Mouse (Mus musculus) liver, adult 2 months (tissue): ENCODE measurements around the gene Coro1c. TPM values are rescaled to one million over a fixed set of nuclear protein-coding genes. Genes with fewer than 3 reads are reported as not detected.

ENCODE experiments used
- DNase-seq: peaks from one replicate; pipeline ENCODE4 v3.0.0-alpha.2; 2011; ENCODE audit warnings: low read depth, low spot score; ENCODE audit errors: extremely low read depth
- H3K27ac ChIP-seq: fragments of 200-500 bp; replicated peaks from 2 replicates; pipeline ENCODE4 v1.5.1; 2012; ENCODE audit warnings: low read depth, mild to moderate bottlenecking, control low read depth, inconsistent platforms, low read length; ENCODE audit not compliant: insufficient read depth
- H3K27me3 ChIP-seq: fragments of 200-500 bp; 2 replicates; pipeline ENCODE4 v1.6.1; 2012; ENCODE audit warnings: mild to moderate bottlenecking, moderate library complexity, low read length, inconsistent platforms; ENCODE audit not compliant: control insufficient read depth, insufficient read depth
- H3K36me3 ChIP-seq: fragments of 200-500 bp; 2 replicates; pipeline ENCODE4 v1.6.1; 2012; ENCODE audit warnings: low read length, inconsistent platforms; ENCODE audit not compliant: control insufficient read depth, insufficient read depth
- H3K4me1 ChIP-seq: fragments of 200-500 bp; 2 replicates; pipeline ENCODE4 v1.6.1; 2011; ENCODE audit warnings: low read length; ENCODE audit not compliant: control insufficient read depth, insufficient read depth
- H3K4me3 ChIP-seq: fragments of 200-500 bp; 2 replicates; pipeline ENCODE4 v1.5.1; 2011; ENCODE audit warnings: low read depth, mild to moderate bottlenecking, control low read depth, low read length, moderate library complexity; ENCODE audit not compliant: insufficient read depth
- H3K79me2 ChIP-seq: fragments of 200-500 bp; 2 replicates; pipeline ENCODE4 v1.6.1; 2012; ENCODE audit warnings: inconsistent platforms, mild to moderate bottlenecking, low read length, moderate library complexity; ENCODE audit not compliant: control insufficient read depth, insufficient read depth
- H3K9ac ChIP-seq: fragments of 200-500 bp; 2 replicates; pipeline ENCODE4 v1.6.1; 2012; ENCODE audit warnings: low read depth, mild to moderate bottlenecking, control low read depth, inconsistent platforms, low read length
- CTCF ChIP-seq: fragments of 200-500 bp; IDR thresholded peaks from 2 replicates; pipeline ENCODE4 v1.5.1; 2011; ENCODE audit warnings: low read depth, low read length, control low read depth
- POLR2A ChIP-seq: fragments of 200-500 bp; IDR thresholded peaks from 2 replicates; pipeline ENCODE4 v1.6.1; 2011; ENCODE audit warnings: low read length, control low read depth; ENCODE audit not compliant: insufficient read depth; ENCODE audit errors: extremely low read depth
- WGBS: fragments of 180-500 bp; shearing (Covaris S2); methylation state at CpG from one replicate; pipeline ENCODE4 v1.1.7; 2018; 5-methylcytosine and 5-hydroxymethylcytosine counted together
- polyA plus RNA-seq: library from polyadenylated mRNA; depleted of rRNA; stranded (reverse); fragments of >200 nt; gene quantifications from 2 replicates; pipeline ENCODE4 v1.2.3, GENCODE M21; 2012
- total RNA-seq: library from RNA; depleted of rRNA; stranded (reverse); fragments of >200 nt; gene quantifications from 2 replicates; pipeline ENCODE4 v1.2.3, GENCODE M21; 2014

Gene Coro1c
- total and polyA plus RNA-seq, 2 experiments = 11.8 to 13.6 TPM

DNA sequence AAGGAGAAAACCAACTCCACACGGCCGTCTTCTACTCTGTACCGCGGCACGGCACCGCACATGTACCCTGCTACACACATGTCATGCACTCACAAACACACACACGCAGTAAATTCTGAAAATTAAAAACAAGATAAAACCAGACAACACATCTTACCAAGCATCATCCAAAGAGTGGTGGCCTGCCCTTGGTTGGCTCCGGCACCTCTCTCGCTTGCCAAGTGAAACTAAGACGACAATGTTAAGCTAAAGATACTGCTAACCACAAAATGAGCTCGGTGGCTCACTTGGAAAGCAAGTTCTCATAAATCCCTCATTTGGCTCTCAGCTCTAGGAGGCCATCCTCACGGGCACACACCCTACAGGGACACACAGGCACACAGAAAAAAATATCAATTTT lies 9.0 kb downstream of the Coro1c start:
- H3K27me3 ChIP-seq = no peaks in the 10 kb centered on the region
- H3K4me1 ChIP-seq = peaks cover 5% of the 10 kb centered on the region; the same call in 1 of the 2 replicates
- H3K27ac ChIP-seq = no peak overlapping the region
- DNase-seq = no peak
- H3K9ac ChIP-seq = no peak overlapping the region
- peaks cover 58% of the 10 kb centered on the region for H3K79me2 ChIP-seq
- TF ChIP-seq CTCF (no peak), POLR2A (no peak)
- WGBS = 75% methylated on average over 12 of the region's 12 CpGs
- H3K4me3 ChIP-seq = no peak overlapping the region
- H3K36me3 ChIP-seq = no peaks in the 10 kb centered on the region

DNA sequence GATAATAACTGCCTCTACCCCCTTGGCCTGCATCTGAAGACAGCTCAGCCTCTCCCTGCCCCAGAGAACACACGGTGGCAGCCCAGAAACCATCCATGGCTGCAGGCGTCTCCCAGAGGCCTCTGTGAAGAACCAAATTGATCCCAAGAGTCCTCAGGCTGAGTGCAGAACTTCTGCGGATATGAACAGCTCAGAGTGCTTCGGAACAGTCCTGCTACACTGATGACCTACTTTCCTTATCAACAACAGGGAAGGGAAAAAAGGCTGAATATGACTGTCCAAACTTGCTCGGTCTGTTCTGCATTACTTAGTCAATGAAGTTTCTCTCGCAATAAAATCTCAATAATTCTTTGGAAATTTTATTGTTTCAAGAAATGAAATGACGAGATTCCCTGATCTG lies 16.6 kb downstream of the Coro1c start:
- Histone ChIP-seq H3K4me1 (peaks cover 3% of the 10 kb centered on the region; the same call in 1 of the 2 replicates), H3K27me3 (no peaks in the 10 kb centered on the region), H3K79me2 (peaks cover 20% of the 10 kb centered on the region), H3K4me3 (no peak overlapping the region), H3K36me3 (no peaks in the 10 kb centered on the region), H3K9ac (no peak overlapping the region), H3K27ac (no peak overlapping the region)
- WGBS = 61% methylated on average over 7 of the region's 7 CpGs
- no peak for DNase-seq
- TF ChIP-seq POLR2A (no peak), CTCF (no peak)

DNA sequence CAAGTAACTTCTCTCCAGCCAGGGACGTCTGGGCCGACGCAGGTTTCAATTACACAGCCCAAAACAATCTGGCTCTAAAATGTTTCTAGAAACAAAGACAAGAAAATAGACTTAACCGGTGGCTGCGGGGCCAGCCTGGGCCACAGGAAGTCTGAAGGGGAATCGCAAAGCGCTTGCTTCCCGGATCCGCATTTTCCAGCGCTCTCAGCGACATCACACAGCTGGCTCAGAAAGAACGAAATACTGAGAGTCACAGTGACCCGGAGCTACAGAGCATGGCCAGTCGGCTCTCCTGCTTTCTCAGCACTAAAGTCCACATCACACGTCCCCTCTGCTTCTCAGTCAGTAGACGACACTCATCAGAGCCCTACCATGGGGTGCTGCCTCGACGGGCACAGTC lies 17.7 kb downstream of the Coro1c start:
- no peak for DNase-seq
- Histone ChIP-seq H3K27me3 (no peaks in the 10 kb centered on the region), H3K9ac (no peak overlapping the region), H3K4me1 (peaks cover 3% of the 10 kb centered on the region; the same call in 1 of the 2 replicates), H3K36me3 (no peaks in the 10 kb centered on the region), H3K4me3 (no peak overlapping the region), H3K79me2 (peaks cover 17% of the 10 kb centered on the region), H3K27ac (peak overlapping the region; percentile 38; the same call in 1 of the 2 replicates)
- 74% methylated on average over 18 of the region's 18 CpGs for WGBS
- TF ChIP-seq CTCF = no peak
- no peak for TF ChIP-seq POLR2A

DNA sequence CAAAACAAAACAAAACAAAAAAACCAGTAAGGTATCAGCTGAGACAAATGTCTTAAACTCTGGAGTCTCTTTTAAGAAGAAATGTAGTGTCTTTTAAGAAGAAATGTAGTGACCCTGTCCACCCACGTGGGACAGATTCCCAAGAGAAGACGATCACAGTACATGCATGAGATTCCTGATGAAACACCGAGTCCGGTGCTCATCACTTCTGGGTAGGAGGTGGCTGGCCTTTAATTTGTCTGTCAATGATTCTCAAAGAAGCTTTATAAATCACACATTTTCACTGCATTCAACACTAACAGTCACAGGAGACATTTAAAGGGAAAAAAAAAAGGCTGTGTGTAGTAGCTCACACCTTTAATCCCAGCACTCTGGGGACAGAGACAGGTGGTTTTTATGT lies 18.6 kb downstream of the Coro1c start:
- H3K4me1 ChIP-seq = peaks cover 3% of the 10 kb centered on the region; the same call in 1 of the 2 replicates

DNA sequence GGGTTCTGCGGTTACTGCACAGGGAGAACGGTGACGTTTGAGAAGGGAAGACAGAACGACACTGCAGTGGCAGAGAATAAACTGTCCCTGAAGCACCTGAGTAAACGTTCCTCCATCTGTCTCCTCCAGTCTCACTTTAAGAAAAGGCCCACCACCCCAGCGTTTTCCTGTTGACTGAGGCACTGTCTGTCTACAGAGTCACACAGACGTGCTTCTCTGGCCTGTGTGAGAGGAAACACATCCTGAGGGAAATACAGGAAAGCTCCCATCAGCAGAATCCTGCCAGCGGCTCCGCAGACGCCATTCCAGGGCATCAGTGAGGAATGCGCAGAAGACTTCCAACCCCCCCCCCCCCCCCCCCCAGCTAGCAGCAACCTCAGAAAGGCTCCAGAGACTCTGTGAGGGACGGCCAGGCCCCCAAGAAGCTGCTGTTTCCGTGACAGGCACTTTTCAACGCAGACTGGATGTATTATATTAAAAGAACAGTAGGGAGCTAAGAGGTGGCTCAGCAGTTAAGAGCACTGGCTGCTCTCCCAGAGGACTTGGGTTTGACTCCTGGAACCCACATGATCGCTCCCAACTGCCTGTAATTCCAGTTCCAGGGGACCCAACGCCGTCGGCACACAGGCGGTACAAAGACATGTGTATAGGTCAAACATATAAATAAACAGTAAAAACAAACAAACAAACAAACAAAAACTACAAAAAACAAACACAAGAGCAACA lies 19.2 kb downstream of the Coro1c start:
- peaks cover 11% of the 10 kb centered on the region; the same call in 1 of the 2 replicates for H3K79me2 ChIP-seq
- H3K4me3 ChIP-seq = no peak overlapping the region
- H3K9ac ChIP-seq = no peak overlapping the region; the same call in 1 of the 2 replicates
- WGBS = 59% methylated on average over 19 of the region's 19 CpGs
- peak overlapping the region; percentile 57 for H3K27ac ChIP-seq
- no peaks in the 10 kb centered on the region for H3K27me3 ChIP-seq
- TF ChIP-seq POLR2A (no peak), CTCF (no peak)
- peaks cover 3% of the 10 kb centered on the region; the same call in 1 of the 2 replicates for H3K4me1 ChIP-seq
- no peak for DNase-seq
- no peaks in the 10 kb centered on the region for H3K36me3 ChIP-seq

More for the DNA sequence above, 18.6 kb downstream of the Coro1c start:
- Histone ChIP-seq H3K27ac (no peak overlapping the region), H3K4me3 (no peak overlapping the region), H3K9ac (no peak overlapping the region), H3K36me3 (no peaks in the 10 kb centered on the region), H3K79me2 (peaks cover 15% of the 10 kb centered on the region; the same call in 1 of the 2 replicates), H3K27me3 (no peaks in the 10 kb centered on the region)
- DNase-seq = no peak
- 48% methylated on average over 4 of the region's 4 CpGs for WGBS
- TF ChIP-seq POLR2A = no peak
- no peak for TF ChIP-seq CTCF

DNA sequence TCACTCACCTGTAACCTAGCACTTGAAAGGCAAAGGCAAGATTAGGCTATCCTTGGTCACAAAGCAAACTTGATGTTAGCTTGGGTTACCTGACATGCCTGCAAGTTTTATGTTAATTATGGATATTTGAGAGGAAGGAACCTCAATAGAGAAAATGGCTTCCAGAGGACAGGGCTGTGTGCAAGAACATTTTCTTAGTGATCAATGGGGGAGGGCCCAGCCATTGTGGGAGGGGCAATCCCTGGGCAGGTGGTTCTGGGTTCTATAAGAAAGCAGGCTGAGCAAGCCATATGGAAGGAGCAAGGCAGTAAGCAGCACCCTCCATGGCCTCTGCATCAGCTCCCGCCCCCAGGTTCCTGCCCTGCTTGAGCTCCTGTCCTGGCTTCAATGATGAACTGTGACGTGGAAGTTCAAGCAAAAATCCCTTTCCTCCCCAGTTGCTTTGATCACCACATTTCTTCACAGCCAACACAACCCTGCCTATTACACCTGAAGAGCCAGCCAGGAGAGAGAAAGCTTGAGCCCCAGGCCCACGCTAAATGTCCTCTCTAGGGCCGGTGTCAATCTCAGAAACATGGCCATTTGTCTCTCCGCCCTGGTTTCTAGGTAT lies 20.3 kb downstream of the Coro1c start:
- no peak for DNase-seq
- Histone ChIP-seq H3K9ac (no peak overlapping the region), H3K36me3 (no peaks in the 10 kb centered on the region), H3K27ac (peak overlapping the region; percentile 57; the same call in 1 of the 2 replicates), H3K4me3 (no peak overlapping the region), H3K27me3 (no peaks in the 10 kb centered on the region), H3K79me2 (peaks cover 7% of the 10 kb centered on the region; the same call in 1 of the 2 replicates), H3K4me1 (peaks cover 4% of the 10 kb centered on the region; the same call in 1 of the 2 replicates)
- 89% methylated on average over 5 of the region's 5 CpGs for WGBS
- TF ChIP-seq POLR2A (no peak), CTCF (no peak)
